Mouse (Mus musculus) ovary, adult 18-20 months (tissue): ENCODE results near the gene Igdcc3.

Source experiments
- DNase-seq: peaks from one replicate; pipeline ENCODE4 v3.0.0; 2022; ENCODE audit warnings: low spot score, mixed read lengths

Gene Igdcc3

GRCm38 (mm10) chr9:65140936-65141305 lies at the start of gene Igdcc3:
TSS of gene Igdcc3 (plus strand) at chr9:65141189.
- no peak for DNase-seq

- peak; percentile 71 for DNase-seq
These were observed 46.8 kb upstream of the Igdcc3 start for GRCm38 (mm10) chr9:65094237-65094636.

DNA sequence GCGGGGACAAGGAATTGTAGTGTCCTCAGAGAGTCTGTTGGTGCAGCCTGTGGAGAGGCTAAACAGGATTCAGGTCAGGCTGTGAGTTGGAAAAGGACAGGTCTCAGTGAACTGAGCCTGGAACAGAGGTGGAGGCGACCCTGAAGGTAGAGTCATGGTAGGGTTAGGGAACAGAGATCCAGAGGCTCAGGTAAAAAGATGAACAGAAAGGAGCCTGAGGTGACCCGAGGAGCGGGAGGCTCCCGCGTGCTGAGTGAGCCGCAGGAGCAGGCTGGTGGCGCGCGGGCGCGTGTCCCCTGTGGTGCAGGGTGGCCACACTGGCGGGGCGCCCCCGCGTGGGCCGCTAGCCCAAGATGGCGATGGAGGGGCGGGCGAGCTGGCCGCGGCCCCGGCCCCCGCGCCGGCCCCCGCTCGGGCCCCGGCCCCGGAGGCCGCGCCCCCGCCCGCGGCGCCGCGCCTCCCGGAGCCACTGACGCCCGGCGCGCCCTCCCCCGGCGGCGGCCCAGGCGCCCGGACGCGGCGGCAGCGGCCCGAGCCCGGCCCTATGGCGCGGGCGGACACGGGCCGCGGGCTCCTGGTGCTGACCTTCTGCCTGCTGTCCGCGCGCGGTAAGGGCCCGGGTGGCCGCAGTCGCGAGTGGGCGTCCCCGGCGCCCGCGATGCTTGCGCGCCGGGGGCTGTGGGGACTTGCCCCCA lies 39.9 kb upstream of the Igdcc3 start, which contains the start of gene Igdcc4:
Gene Igdcc4, plus strand, starts transcription at position 496 of the 695 bp plus-strand sequence.
- no peak for DNase-seq

GRCm38 (mm10) chr9:65101686-65102376 lies 39.2 kb upstream of the Igdcc3 start:
- DNase-seq = peak; percentile 51

GRCm38 (mm10) chr9:65102377-65103172 lies 38.4 kb upstream of the Igdcc3 start:
- DNase-seq = peak; percentile 33

DNA sequence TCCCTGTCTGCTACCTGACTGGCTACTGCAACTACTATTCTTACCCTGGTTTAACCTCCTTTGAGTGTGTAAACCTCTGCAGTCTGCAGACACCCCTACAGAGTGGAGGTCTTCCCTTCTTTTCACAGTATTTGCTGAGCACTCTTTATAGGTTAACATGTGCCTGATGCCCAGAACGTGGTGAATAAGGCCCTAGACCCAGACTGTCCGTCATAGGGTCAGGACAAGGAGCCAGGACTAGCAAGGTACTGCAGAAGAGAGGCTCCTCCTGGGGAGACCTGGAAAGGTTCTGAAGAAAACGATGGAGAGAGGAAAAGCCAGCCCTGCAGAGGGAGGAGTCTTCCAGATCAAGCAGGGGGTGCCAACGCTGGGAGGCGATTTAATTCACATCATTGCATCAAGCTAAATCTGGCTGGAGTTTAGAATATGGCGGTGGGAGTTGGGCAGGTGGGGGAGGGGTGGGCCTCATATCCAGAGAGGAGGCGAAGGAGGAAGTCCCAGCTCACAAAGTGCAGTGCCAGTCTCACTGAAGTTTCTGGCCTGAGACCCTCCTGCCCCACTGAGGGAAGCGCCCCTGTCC lies 37.7 kb upstream of the Igdcc3 start:
- DNase-seq = no peak

- DNase-seq = no peak
These were observed 34.2 kb upstream of the Igdcc3 start for GRCm38 (mm10) chr9:65106821-65107220.

GRCm38 (mm10) chr9:65107893-65108292 lies 33.1 kb upstream of the Igdcc3 start:
- no peak for DNase-seq

- DNase-seq = no peak
These were observed 31.6 kb upstream of the Igdcc3 start for GRCm38 (mm10) chr9:65109132-65110072.

DNA sequence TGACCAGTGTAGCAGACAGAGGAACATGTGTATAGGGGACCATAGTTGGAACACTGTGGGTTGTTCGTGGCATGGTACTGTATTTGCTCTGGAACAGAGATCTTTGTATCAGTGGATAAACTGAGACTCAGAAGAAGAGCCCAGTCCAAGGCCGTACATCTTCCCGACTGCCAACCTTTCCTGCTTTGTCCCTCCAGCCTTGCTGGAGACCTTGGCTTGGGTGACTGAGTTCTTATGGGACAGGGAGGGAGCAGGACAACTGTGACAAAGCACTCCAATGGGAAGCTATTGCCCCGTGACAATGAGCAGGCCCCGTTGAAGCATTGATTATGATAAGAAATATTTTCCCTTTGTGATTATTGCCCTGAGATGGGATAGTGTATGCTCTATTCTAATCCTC lies 29.3 kb upstream of the Igdcc3 start:
- no peak for DNase-seq

- no peak for DNase-seq
These were observed 27.3 kb upstream of the Igdcc3 start for GRCm38 (mm10) chr9:65113694-65114093.

GRCm38 (mm10) chr9:65115891-65116290 lies 25.1 kb upstream of the Igdcc3 start:
- DNase-seq = no peak

DNA sequence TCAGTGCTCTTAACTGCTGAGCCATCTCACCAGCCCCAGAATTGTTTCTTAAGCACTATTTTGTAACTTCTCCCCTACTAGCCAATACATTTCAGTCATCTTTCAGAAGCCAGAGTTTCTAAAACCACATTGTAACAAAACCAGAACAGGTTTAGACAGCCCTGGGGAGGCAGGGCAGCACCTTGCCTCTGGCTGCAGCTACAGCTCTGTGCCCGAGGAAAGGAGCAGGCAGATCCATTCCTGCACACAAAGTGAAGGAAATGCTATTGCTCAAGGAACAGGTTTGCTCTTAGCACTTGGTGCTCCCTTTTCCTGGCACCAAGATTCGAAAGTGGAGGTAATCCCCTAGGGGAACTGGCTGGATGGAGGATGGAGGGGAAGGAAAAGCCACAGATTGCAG lies 23.5 kb upstream of the Igdcc3 start:
- DNase-seq = no peak

DNA sequence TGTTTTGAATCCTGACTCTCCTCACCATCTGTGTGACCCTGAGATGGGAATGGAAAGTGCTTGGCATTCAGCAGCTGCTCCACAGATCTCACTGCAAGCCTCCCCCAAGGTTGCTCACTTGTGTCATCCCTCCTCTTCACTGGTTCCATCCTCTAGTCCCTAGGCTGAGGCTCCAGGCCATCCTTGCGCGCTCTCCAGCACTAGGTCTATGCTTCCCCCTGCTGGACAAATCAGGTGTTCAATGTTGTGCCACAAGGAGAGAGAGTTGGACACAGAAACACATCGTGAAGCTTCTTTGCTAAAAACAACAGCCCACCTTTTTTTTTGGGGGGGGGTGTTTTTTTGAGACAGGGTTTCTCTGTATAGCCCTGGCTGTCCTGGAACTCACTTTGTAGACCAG lies 20.1 kb upstream of the Igdcc3 start:
- DNase-seq = peak; percentile 67

GRCm38 (mm10) chr9:65122545-65122944 lies 18.4 kb upstream of the Igdcc3 start:
- no peak for DNase-seq

- no peak for DNase-seq
These were observed 17.3 kb upstream of the Igdcc3 start for GRCm38 (mm10) chr9:65123552-65124168.

DNA sequence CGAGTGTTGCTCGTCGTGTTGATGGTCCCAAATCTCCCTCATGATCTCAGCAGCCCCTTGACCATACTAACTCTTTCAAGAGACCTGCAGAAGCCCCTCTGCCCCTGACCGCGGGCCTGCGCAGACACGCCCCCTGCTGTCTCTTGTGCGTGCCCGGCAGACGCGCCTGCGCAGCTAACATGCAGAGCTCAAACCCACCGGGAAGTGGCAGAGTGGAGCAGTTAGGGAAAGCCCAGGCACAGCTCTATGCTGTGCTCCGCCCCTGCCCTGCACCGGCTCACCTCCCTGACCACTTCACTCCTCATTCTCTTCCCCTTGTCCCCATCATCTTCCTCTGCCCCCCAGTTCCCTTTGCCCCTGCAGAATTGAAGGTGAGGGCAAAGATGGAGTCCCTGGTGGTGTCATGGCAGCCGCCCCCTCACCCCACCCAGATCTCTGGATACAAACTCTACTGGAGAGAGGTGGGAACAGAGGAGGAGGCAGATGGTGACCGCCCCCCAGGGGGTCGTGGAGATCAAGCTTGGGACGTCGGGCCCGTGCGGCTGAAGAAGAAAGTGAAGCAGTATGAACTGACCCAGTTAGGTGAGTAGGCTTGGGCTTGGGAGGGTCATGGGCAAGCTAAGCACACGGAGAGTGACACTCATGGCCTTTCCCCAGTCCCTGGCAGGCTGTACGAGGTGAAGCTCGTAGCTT lies 12.7 kb upstream of the Igdcc3 start:
- DNase-seq = no peak

DNA sequence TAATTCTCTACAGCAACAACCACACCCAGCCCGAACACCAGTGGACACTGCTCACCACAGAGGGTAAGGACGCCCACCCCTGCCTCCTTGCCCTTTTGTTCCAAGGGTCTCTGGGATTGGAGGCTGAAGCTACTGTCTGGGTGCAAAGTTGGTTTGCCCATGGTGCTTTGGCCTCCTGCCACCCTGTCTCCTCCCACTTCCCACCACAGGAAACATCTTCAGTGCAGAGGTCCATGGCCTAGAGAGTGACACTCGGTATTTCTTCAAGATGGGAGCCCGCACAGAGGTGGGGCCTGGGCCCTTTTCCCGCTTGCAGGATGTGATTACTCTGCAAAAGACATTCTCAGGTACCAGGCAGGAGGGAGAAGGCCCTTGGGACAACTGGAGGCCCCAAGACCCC lies 9.3 kb upstream of the Igdcc3 start:
- DNase-seq = no peak

- DNase-seq = no peak
These were observed 7.2 kb upstream of the Igdcc3 start for GRCm38 (mm10) chr9:65133739-65134138.

DNA sequence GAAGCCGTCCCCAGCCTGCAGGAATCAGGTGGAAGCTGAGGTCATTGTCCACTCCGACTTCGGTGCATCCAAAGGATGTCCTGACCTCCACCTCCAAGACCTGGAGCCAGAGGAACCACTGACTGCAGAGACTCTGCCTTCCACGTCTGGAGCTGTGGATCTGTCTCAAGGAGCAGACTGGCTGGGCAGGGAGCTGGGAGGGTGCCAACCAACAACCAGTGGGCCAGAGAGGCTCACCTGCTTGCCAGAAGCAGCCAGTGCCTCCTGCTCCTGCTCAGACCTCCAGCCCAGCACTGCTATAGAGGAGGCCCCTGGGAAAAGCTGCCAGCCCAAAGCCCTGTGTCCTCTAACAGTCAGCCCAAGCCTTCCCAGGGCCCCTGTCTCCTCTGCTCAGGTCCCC lies 5.9 kb upstream of the Igdcc3 start:
- no peak for DNase-seq
